Mouse (Mus musculus) v-Abl transformed pro-B cells (cell line): ENCODE results near the gene Wdr6.

Experiments
- in situ Hi-C, 2 experiments: fragments of 400-800 bp; cut with MboI; formaldehyde crosslinking; loops; one replicate each; pipeline ENCODE4 v1.15.1; 2025; ENCODE audit not compliant: unreplicated experiment in 2 of 2

Gene Wdr6

DNA sequence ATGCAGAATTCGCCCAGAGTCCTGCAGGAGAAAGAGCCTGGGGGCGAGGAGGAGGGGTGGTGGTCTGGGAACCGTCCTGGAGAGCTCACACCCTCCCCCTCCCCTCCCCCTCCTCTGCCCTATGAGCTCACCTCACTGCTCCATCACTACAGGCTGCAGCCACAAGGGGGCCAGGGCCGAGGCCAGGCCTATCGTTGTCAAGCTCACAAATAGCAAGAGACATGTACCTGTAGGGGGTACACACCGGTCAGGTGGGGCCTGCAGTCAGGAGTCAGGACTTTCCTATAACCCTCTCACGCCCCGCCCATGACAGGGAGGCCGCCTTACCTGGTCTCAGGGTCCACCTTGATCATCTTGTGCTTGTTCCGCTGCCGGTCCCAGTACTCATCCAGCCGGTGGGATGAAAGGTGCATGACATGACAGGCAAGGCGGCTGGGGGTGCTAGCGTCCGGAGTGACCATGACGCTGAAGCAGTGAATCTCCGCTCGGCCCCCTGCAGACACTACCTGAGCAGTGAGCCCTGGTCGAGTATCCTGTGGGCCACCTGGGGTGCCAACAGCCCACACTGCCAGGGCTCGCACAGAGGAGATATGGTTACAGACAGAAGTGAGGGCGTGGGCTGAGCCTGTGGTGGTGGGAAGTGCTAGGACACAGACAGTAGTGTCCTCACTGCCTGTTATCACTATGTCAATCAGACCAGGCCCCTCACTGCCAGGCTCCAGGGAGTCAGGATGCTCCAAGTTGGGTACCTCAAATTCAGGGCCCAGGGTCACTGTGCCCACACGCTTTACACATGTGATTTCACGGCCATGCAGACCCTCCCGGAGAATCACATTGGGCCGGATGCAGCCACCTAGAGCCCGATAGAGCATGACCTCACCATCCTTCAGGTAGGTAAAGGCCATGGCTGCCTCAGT is 4.5 kb downstream of the Wdr6 start:
- in situ Hi-C loops = no loop called here

DNA sequence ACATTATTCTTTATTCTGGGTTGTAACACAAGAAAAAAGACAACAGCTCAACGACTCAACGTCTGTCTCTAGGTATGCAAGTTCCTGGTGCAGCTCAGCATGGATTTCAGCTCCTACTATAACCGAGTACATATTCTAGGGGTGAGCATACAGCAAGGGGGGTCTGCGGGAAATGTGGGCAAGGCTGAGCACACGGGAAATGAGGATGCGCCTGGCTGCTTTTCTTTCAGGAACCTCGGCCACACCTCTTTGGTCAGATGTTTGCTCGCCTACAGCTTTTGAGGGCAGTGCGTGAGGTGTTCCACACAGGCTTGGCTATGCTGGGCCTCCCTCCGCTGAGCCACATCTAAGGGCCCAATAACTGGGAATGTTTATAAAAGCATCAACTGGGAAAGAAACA is 6.2 kb downstream of the Wdr6 start:
- in situ Hi-C loops = no loop called here

DNA sequence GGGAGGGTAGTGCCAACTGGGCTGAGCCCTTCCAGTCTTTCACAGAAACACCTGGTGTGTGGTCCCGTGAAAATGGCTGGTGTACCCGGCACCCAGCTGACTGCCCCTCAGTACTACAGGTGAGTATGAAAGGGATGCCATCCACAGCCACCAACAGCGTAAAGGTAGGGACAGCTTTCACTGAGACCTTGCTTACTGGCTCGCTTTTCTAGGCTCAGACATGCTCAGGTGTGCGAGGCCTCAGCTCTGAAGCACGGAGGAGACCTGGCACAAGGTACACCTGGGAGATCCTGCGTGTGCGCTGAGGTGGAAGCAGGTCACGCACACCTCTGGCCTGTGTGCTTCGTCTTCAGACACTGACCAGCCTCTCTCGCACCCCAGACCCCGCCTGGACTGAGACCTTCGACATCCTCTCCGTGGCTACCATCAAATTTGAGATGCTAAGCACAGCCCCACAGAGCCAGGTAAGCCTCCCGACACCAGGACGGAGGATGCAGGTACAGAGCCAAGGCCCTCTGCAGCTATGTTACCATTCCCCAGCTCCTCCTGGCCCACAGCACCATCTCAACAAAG is 7.1 kb downstream of the Wdr6 start:
- in situ Hi-C loops = no loop called here

DNA sequence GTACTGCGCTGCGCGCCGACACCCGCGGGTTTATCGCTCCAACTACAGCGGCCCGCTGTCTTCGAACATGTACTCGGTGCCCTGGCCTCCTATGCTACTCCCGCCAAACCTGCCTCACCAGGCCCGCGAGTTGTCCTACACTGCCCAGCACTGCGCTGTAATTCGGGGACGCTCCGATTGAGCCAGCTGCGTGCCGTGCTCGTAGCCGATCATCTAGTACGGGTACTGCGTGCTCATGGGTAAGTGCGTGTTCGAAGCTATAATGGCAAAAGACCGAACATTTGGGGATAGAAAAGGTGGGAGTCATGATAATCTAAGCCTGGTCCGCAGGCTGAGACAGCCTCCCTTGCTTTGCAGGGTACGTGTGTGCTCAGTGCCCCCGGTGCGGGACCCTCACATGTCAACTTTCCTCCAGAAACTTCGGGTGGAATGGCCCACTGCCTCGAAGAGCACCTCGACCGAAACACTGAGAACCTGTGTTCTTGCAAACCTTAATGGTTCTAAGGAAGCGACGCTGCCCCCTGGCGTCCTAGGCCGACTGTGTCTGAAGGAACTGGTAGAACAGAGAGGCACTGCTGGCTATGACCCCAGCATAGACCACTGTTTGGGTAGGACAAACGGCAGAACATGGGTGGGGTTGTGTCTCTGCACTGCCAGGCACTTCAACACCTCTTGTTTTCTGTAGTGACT is 8.2 kb downstream of the Wdr6 start:
- in situ Hi-C loops = no loop called here

DNA sequence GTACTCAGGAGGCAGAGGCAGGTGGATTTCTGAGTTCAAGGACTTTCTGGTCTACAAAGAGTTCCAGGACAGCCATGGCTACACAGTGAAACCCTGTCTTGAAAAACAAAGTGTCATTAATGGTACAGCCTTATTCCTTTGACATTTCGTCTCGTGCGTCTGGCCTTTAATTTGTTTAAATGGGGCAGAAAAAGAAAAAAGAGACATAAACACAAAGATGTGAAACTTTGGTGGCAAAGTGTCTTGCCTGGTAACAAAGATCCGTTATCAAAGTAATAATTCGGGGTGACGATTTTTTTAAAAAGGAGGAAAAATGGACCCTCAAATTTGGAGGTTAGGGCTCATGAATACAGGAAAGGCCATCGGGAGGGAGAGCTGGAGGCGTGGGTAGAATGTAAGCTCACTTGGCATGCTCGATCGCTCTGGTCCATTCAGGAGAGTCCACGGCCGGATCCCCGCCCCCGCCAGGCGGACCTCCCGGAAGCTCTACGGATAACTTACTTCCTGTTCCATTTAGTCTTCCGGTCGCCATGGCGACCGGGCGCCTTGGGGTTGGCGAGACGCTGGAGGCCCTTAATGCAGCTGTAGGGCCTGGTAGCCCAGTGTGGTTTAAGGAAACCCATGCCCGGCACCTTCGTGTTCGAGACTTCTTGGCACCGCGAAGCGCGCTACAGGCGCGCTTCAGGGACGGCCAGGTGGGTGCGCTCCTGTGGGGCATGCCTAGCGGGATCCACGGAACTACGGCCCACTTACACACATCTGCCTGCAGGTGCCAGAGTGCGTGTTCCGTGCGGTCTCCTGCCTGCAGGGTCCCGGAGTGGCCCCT is 8.9 kb downstream of the Wdr6 start, which contains the start of gene Dalrd3:
TSS of gene Dalrd3 (plus strand) at position 506 of the 826 bp plus-strand sequence.
- in situ Hi-C loops = no loop called here

GRCm38 (mm10) chr9:108568511-108568921 is 10.0 kb downstream of the Wdr6 start:
- in situ Hi-C loops = no loop called here

DNA sequence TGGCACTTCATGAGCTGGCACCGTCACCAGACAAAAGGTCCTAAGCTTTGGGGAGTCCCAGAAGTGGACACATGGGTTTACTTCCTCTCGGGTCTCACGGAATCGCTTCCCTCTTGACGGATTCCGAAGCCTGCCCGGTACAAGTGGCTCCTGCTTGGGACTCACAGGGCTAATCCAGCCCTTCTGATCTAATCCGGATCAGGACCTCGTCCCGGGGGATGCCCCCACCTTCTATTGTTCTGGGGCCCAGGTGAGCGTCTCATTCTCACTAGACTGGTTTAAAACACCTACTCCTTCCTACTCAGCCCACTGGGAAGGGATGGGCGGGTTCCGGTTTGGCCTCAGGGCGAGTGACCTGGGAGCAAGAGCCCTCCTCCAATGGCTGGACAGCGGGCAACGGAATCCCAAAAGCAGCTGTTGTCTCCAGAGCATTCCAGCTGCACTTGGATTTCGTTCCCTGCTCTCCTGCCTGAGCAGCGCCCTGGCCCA is 10.6 kb downstream of the Wdr6 start:
- in situ Hi-C loops = no loop called here

DNA sequence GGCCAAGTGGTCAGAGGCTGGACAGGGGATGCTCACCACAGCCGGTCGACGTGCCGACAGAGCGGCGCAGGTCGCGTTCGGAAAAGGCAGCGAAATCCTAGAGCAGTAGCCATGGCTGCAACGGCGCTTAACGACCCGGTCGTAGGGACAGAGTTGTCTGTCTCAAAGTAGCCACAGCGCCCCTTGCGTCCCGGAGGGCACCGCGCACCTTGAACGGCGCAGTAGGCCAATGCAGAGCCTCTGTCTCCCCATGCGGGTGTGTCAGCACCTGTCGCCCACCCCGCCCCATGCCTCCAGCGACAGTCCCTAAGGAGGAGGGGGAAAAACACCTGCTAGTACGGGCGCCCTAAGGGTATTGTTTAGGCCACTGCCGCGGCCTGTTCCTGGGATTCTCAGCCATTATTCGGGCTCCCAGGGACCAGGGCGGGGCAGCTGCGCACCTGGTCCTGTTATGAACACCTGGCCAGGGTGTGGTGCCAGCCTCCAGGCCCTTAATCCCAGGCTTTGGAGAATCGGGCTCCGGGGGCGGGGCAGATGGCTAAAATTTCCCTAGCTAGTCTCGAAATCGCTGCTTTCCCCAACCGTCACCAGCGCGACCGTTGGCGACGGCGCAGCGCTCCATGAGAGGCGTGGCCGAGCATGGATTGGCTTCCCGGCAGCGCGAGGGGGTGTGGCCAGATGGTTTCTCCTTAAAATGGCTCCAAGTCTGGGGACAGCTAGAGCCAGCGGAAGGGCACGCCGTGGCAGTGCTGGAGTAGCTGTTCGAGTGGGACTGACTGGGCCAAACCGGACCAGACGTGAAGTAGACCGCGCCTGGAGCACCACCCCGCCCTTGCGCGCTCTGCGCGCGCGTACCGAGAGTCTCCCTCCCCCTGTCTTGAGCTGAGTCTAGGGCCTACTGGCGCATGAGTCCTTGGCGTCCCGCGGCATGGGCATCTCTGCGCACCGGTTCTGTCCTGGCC is 11.4 kb downstream of the Wdr6 start, which contains the start of gene Ndufaf3:
TSS of gene Ndufaf3 (minus strand) at position 620 of the 962 bp plus-strand sequence.
- in situ Hi-C loops = no loop called here

GRCm38 (mm10) chr9:108565881-108566814 is 12.4 kb downstream of the Wdr6 start:
- in situ Hi-C loops = no loop called here

DNA sequence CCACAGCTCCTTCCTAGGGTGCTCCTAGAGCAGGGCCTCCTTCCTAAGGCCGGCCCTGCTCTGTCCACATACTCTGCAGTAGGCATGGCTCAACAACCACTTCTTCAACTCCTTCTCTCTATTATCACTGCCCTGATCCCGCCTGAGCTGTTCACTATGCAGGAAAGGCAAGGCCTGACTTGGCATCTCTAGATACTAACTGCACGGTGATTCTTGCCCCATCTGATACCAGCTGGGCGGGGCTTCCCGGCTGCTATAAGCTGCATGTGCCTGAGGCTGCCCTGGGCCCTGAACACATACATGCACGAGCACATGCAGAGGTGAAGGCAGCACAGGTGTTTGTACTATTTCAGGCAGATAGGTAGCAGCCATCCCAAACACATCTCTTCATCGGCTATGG is 14.4 kb downstream of the Wdr6 start:
- in situ Hi-C loops = no loop called here

DNA sequence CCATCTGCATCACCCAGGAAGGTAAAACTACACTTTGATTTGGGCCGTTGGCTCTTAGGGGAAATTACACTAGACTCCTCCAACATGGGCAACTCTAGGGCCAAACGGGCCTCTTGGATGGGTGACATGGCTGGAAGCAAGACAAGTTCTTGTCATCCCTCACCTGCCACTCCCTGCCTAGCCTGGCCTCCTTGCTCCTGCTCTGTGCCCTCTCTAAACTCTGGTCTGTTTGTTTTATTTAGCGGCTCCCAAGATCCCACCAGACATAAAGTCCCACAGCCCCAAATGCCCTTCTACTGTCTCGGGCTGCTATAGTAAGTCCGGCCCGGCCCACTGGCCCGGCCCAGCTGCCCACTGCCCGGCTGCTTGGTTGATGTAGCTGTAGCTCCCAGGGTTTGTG is 14.9 kb downstream of the Wdr6 start:
- in situ Hi-C loops = no loop called here

GRCm38 (mm10) chr9:108560227-108560841 is 18.2 kb downstream of the Wdr6 start, which contains the start of gene Impdh2:
TSS of gene Impdh2 (plus strand) at chr9:108560286.
- in situ Hi-C loops = no loop called here

DNA sequence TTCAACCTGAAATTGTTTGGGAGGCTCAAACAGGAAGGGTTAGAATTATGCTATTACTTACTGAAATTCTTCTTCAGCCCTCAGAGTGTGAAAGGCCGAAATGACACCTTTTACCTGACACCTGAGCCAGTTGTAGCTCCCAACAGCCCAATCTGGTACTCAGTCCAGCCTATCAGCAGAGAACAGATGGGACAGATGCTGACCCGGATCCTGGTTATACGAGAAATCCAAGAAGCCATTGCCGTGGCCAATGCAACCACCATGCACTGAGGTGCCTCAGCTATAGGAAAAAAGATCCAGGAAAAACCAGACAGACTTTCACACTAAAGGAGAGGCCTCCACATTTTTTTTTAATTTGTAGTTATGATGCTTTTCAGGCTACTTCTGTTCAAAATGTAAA is 19.4 kb downstream of the Wdr6 start:
- in situ Hi-C loops = no loop called here

GRCm38 (mm10) chr9:108546875-108547274 is 31.7 kb downstream of the Wdr6 start:
- in situ Hi-C loops = loop anchor here (10.0 to 25.0 kb wide), 3 partner anchors 162 to 785 kb away; partner anchors contain the start of gene Rbm5 (in 1 of the 2)

DNA sequence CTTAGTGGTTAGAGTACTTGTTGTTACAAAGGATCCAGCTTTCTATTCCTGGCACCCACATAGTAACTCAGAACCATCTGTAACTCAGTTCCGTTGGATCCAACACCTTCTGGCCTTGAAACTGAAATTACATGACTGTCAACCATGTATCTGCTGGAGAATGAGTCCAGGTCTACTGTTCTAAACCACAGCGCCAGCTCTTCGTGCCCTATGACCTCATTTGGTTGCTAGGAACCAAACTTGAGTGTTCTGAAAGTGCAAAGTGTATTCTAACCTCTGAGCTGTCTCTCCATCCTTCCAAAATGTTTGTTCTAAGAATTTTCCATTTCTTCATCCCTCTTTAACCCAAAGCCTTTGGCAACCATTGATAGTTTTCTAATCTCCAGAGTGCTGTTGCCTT is 32.6 kb downstream of the Wdr6 start:
- in situ Hi-C loops = loop anchor here (10.0 to 25.0 kb wide), 3 partner anchors 161 to 784 kb away; partner anchors contain the start of gene Rbm5 (in 1 of the 2)

- in situ Hi-C loops = loop anchor here (10.0 to 25.0 kb wide), 3 partner anchors 156 to 779 kb away; partner anchors contain the start of gene Rbm5 (in 1 of the 2)
These were observed 37.7 kb downstream of the Wdr6 start for GRCm38 (mm10) chr9:108540846-108541245.

DNA sequence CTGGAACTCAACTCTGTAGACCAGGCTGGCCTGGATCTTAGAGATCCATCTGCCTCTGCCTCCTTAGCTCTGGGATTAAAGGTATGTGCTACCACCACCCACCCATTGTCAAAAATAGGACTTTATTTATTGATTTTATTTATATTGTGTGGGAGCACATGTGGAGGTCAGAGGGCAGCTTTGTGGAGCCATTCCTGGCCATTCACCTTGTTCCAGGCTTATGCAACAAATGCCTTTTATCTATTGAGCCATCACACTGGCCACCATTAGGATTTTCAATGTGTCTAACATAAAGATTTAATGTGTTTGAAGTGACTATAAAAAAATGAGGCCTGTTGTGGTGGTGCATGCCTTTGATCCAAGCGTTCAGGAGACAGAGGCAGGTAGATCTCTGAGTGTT is 47.0 kb downstream of the Wdr6 start:
- in situ Hi-C loops = loop anchor here in 1 of 2 experiments (25.0 kb wide), 1 partner anchor 769 kb away; the partner anchor contains the start of gene Rbm5
